Mouse (Mus musculus): ENCODE measurements around the gene Dkc1. TPM values are rescaled to one million over a fixed set of nuclear protein-coding genes. Genes with fewer than 3 reads are reported as not detected.

Gene Dkc1
- total RNA-seq (2021), result 10 to 100 TPM; 19.1 to 25.0 TPM

DNA sequence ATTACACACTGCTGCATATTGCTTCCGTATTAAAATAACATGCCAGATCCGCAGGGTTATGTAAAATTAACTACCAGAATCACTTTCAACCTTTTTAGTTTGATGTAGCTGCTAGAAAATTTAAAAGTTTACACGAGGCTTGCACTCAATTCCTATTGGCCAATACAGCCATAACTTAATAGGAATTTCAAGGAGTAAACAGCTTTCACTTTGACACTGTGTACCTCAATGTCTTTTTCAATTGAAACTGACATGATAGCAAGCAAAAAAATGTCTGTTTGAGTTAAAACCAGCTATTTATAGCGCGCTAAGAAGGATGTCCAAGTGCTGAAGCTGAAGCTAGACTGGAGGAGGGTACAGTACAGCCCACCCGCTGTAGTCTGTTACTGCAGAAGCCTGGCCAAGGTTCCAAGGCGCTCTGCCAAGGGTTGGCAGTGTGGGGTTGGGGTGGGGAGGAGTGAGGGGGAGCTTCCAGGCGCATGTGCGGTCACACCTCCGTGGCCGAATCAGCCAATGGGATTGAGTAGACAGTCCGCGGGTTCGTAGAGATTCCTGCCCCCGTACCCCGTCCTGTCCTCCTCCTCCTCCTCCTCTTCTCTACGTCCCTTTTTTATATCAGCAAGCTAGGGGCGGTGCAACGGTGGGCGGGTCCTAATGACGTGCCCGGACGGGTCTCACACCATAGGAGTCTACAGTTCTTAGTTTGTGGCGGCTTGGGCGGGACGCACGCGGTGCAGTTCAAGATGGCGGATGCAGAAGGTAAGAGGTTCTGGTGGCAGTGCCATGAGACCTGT, at the start of gene Dkc1:
Gene Dkc1 (plus strand): TSS at position 486 of the 794 bp plus-strand sequence.
- DNase-seq (ENCODE audit: low spot score), result peak; percentile 88
- intact Hi-C loops (cut with DNase I), result loop anchor here (5.0 kb wide), 1 partner anchor 37 kb away; the partner anchor contains the start of gene Mpp1

GRCm38 (mm10) chrX:75045931-75046330, 49.7 kb upstream of the Dkc1 start:
- intact Hi-C loops (cut with DNase I), result loop anchor here (5.0 kb wide), 1 partner anchor 36 kb away; no protein-coding TSS in a partner anchor
- no peak for DNase-seq (ENCODE audit: low spot score)

DNA sequence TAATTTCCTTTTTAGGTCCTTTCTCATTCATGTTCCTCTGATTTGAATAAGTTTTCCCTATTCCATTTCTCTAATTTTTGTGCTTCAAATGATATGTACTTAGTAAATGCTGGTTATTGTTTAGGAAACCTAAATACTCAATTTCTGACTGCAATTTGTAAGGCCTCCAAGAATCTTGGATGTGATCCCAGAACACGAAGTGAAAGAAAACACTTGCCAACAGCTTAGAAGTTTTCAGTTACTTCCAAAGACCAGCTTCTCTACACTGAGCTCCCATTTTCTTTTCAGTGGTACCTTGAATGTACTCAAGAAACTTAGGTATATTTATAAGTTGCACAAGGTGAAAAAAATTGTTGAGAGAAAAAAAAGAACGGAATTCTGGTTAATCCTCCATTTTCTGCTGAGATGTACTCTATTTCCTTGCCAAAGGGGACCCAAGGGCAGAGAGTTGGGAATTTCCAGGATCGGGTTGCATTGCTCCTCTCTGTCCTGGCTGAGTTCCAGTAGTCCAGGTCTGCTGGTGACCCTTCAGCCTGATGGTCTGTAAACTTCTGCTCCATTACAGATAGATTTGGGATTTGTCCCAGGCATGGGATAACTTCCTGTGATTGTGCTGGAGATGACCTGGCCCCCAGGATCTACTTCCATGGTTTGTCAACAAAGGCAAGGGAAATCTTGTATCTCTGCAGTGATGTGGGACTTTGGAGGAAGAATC, 48.6 kb upstream of the Dkc1 start:
- intact Hi-C loops (cut with DNase I), result loop anchor here (5.0 kb wide), 1 partner anchor 35 kb away; no protein-coding TSS in a partner anchor
- peak; percentile 7 for DNase-seq (ENCODE audit: low spot score)

DNA sequence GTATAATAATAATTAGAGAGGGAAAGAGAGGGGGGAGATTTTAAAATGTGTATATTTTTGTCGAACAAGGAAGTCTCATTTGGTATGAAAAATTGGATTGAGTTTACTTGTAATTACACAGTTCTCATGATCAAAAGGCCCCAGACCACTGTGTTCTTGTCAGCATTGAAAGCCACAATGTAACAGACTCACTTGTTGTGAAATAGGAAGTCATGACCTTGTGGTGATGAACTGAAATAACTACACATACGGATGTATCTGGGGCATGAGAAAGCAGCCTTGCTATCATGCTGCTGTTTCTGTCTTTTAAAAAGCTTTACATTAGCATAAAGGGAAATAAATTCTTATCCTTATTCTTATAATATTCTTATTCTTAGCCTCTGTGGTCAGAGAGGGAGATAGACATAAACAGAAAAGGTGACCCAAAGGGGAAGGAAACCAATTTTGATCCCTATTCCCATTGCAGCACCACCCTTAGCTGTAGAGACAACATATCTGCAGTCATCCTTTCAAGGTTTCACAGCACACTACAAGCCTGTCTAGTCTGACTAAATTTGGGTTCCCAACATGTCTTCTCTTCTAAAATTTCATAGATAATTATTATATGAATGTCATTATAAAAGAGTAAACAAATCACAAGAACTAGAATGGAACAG, 39.4 kb upstream of the Dkc1 start:
- DNase-seq (ENCODE audit: low spot score), result no peak
- intact Hi-C loops (cut with DNase I), result no loop called here

DNA sequence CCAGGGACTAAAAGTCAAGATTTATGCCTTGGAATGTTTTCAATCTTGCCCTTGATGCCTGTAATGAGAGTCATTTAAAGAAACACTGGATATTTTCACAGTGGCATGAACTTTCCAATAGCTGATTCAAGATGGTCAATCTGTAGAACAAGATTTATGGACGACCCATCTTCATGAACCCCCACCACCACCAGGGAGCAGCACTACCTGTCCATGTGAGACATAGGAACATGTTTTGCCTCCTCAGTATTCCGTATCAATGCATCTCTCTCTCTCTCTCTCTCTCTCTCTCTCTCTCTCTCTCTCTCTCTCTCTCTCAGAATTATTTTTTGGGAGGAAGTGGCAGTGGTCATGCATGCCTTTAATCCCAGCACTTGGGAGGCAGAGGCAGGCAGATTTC, 13.3 kb upstream of the Dkc1 start:
- intact Hi-C loops (cut with DNase I), result loop anchor here (5.0 kb wide), 1 partner anchor 35 kb away; no protein-coding TSS in a partner anchor
- no peak for DNase-seq (ENCODE audit: low spot score)

GRCm38 (mm10) chrX:75083982-75084773, 11.5 kb upstream of the Dkc1 start:
- no peak for DNase-seq (ENCODE audit: low spot score)
- intact Hi-C loops (cut with DNase I), result loop anchor here (5.0 kb wide), 1 partner anchor 37 kb away; no protein-coding TSS in a partner anchor

GRCm38 (mm10) chrX:75084774-75085508, 10.7 kb upstream of the Dkc1 start, which contains the start of gene Gab3:
Gab3 (minus strand) TSS chrX:75085458.
- intact Hi-C loops (cut with DNase I), result loop anchor here (5.0 kb wide), 1 partner anchor 38 kb away; no protein-coding TSS in a partner anchor
- DNase-seq (ENCODE audit: low spot score), result peak; percentile 51

DNA sequence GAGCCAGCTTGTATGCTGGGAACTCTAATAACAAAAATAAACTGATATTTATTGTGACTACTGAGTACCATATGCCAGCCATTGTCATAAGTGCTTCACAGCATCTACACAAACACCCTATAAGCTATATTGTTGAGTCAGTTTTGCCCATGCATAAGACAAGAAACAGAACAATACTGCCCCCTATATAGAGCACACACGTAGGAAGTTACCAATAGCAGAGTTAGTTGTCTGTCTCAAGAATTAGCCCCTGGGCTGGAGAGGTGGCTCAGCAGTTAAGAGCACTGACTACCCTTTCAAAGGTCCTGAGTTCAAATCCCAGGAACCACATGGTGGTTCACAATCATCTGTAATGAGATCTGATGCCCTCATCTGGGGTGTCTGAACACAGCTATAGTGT, 10.0 kb upstream of the Dkc1 start:
- DNase-seq (ENCODE audit: low spot score), result no peak
- intact Hi-C loops (cut with DNase I), result no loop called here

DNA sequence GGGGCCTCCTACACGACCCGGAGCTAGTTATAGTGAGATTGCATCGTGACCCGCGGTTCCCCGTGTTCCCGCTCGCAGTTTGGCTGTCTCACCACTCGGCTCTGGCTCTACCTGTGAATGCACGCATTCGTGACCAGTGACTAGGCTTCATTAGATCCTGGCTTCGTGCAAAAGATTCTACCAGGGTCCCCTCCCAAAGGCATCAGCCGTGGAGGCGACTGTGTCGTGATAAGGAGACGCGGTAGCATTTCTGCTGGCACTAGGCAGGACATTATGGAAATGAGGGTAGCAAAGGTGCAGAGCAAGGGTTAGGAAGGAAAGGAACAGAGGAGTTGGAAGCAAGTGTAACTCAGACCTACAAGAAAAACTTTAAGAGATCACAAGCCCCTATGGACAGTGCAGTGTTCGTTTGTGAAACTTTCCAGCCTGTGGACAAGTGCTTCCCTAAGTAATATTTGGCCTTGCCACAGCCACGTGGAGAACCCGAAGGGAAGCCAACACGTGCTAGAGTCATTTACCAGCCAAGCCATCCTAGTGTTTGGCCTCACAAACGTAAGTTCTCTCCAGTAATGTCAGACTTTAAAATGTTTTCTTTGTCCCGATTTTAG, 613 bp downstream of the Dkc1 start:
- intact Hi-C loops (cut with DNase I), result loop anchor here (5.0 kb wide), 1 partner anchor 36 kb away; the partner anchor contains the start of gene Mpp1
- DNase-seq (ENCODE audit: low spot score), result no peak

GRCm38 (mm10) chrX:75098799-75099198, 3.1 kb downstream of the Dkc1 start:
- DNase-seq (ENCODE audit: low spot score), result no peak
- intact Hi-C loops (cut with DNase I), result loop anchor here (5.0 kb wide), 1 partner anchor 34 kb away; the partner anchor contains the start of gene Mpp1

DNA sequence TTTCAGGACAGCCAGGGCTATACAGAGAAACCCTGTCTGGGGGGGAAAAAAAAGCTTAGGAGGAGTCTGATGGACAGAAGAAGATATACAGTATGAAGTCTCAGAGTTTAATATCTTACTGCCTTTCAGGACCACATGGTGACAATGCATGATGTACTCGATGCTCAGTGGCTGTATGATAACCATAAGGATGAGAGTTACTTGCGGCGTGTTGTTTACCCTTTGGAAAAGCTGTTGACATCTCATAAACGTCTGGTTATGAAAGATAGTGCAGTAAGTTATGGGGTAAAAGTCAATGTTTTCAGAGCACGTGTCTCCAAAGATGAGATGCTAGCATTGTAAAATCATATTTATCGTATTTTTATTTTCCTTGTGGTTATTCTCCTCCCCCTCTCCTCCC, 6.6 kb downstream of the Dkc1 start:
- DNase-seq (ENCODE audit: low spot score), result no peak
- intact Hi-C loops (cut with DNase I), result no loop called here

- no peak for DNase-seq (ENCODE audit: low spot score)
- intact Hi-C loops (cut with DNase I), result no loop called here
Observed at GRCm38 (mm10) chrX:75115550-75115949, 19.9 kb downstream of the Dkc1 start.

GRCm38 (mm10) chrX:75125606-75126005, 30.0 kb downstream of the Dkc1 start:
- intact Hi-C loops (cut with DNase I), result no loop called here

GRCm38 (mm10) chrX:75126893-75127292, 31.2 kb downstream of the Dkc1 start:
- no peak for DNase-seq (ENCODE audit: low spot score)
- intact Hi-C loops (cut with DNase I), result no loop called here

More at GRCm38 (mm10) chrX:75125606-75126005, 30.0 kb downstream of the Dkc1 start:
- no peak for DNase-seq (ENCODE audit: low spot score)

- no peak for DNase-seq (ENCODE audit: low spot score)
- intact Hi-C loops (cut with DNase I), result no loop called here
Observed at GRCm38 (mm10) chrX:75128333-75128980, 32.8 kb downstream of the Dkc1 start.

GRCm38 (mm10) chrX:75129474-75129873, 33.8 kb downstream of the Dkc1 start:
- no peak for DNase-seq (ENCODE audit: low spot score)
- intact Hi-C loops (cut with DNase I), result no loop called here

GRCm38 (mm10) chrX:75130467-75131160, 35.0 kb downstream of the Dkc1 start, which contains the start of gene Mpp1:
Mpp1 (minus strand) TSS chrX:75131016.
- DNase-seq (ENCODE audit: low spot score), result peak; percentile 69
- intact Hi-C loops (cut with DNase I), result loop anchor here (5.0 kb wide), 1 partner anchor 33 kb away; the partner anchor contains the start of gene Dkc1

Data from heart, postnatal 25 days (tissue).